Mouse (Mus musculus) kidney, postnatal 0 days (tissue): ENCODE data around the gene Rasgrf2. TPM values are rescaled to one million over a fixed set of nuclear protein-coding genes. Genes with fewer than 3 reads are reported as not detected.

Source experiments
- ATAC-seq: fragments of 200-750 bp; cut with Nextera tagmentation; replicated peaks from 2 replicates; pipeline ENCODE4 v1.8.0; 2017; ENCODE audit warnings: low read depth, moderate number of reproducible peaks, moderate TSS enrichment, moderate library complexity; ENCODE audit not compliant: low FRiP score
- DNase-seq: peaks from one replicate; pipeline ENCODE4 v3.0.0-alpha.2; 2016; ENCODE audit warnings: low spot score
- H3K27ac ChIP-seq: fragments of 300-500 bp; sonication (generic); 2 replicates; pipeline ENCODE4 v1.5.1; 2014; ENCODE audit warnings: mild to moderate bottlenecking
- H3K27me3 ChIP-seq: fragments of 300-500 bp; sonication (generic); 2 replicates; pipeline ENCODE4 v1.6.1; 2014; ENCODE audit warnings: low read length, mixed read lengths; ENCODE audit not compliant: insufficient read depth
- H3K36me3 ChIP-seq: fragments of 300-500 bp; sonication (generic); 2 replicates; pipeline ENCODE4 v1.6.1; 2014; ENCODE audit warnings: low read length, mixed read lengths; ENCODE audit not compliant: insufficient read depth
- H3K4me1 ChIP-seq: fragments of 300-500 bp; sonication (generic); replicated peaks from 2 replicates; pipeline ENCODE4 v1.6.1; 2014; ENCODE audit warnings: antibody characterized with exemption, low read length, mixed read lengths; ENCODE audit not compliant: insufficient read depth
- H3K4me2 ChIP-seq: fragments of 300-500 bp; sonication (generic); 2 replicates; pipeline ENCODE4 v1.6.1; 2014; ENCODE audit warnings: mild to moderate bottlenecking, low read length, moderate library complexity, mixed read lengths
- H3K4me3 ChIP-seq: fragments of 300-500 bp; sonication (generic); replicated peaks from 2 replicates; pipeline ENCODE4 v1.5.1; 2014; ENCODE audit warnings: low read depth, low read length
- H3K9ac ChIP-seq: fragments of 300-500 bp; sonication (generic); 2 replicates; pipeline ENCODE4 v1.6.1; 2014; ENCODE audit warnings: low read depth, low read length
- H3K9me3 ChIP-seq: fragments of 300-500 bp; sonication (generic); replicated peaks from 2 replicates; pipeline ENCODE4 v1.6.1; 2016; ENCODE audit warnings: low read length, inconsistent platforms, mixed read lengths
- CTCF ChIP-seq: IDR thresholded peaks from 2 replicates; pipeline ENCODE4 v1.5.1; 2016; ENCODE audit warnings: antibody characterized with exemption, low read depth, mild to moderate bottlenecking, moderate library complexity
- WGBS: fragments of 180-500 bp; shearing (Covaris S2); extraction: QIAGEN DNeasy Blood & Tissue Kit; methylation state at CpG from one replicate; pipeline ENCODE4 v1.1.7; 2014; 5-methylcytosine and 5-hydroxymethylcytosine counted together
- polyA plus RNA-seq: library from polyadenylated mRNA; unstranded; fragments of >200 nt; fragmentation: Nextera tagmentation; extraction: Ambion mirVana; gene quantifications from 2 replicates; pipeline ENCODE4 v1.2.1, GENCODE M21; 2015

Gene Rasgrf2
- polyA plus RNA-seq, 1 experiment from 2014 or later = 0.82 TPM

GRCm38 (mm10) chr13:92027951-92028350 lies 103.5 kb downstream of the Rasgrf2 start:
- Histone ChIP-seq H3K4me1 (no peaks in the 10 kb centered on the region), H3K4me2 (no peak overlapping the region), H3K27ac (no peak overlapping the region), H3K27me3 (no peaks in the 10 kb centered on the region), H3K9ac (no peak overlapping the region), H3K9me3 (no peaks in the 10 kb centered on the region), H3K36me3 (no peaks in the 10 kb centered on the region), H3K4me3 (no peak overlapping the region)
- WGBS = 86% methylated on average over 5 of the region's 5 CpGs
- no peak for DNase-seq
- no peak for TF ChIP-seq CTCF
- no peak for ATAC-seq

DNA sequence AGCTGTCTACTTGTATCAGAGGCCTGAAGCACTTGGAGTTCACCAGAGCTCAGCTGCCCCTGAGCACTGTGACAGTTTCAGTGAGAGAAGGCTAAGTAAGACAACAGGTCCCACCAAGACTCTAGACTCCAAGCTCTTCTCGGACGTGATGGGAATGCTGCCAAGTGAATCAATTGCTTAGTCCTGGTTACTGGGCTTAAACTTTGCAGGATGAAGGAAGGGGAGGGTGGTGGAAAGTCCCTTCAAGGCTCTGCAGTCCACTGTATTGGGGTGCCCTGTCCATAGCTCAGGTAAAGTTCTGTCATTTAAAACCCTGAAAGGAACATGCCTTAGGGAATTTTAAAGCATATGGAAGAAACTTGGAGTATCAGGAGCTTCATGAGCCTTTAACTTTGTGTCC lies 104.8 kb downstream of the Rasgrf2 start:
- Histone ChIP-seq H3K4me3 (no peak overlapping the region), H3K27me3 (no peaks in the 10 kb centered on the region), H3K27ac (no peak overlapping the region), H3K36me3 (no peaks in the 10 kb centered on the region), H3K9me3 (no peaks in the 10 kb centered on the region), H3K9ac (no peak overlapping the region), H3K4me2 (no peak overlapping the region), H3K4me1 (no peaks in the 10 kb centered on the region)
- ATAC-seq (no peak), DNase-seq (no peak)
- WGBS = 68% methylated on average over 2 of the region's 2 CpGs
- TF ChIP-seq CTCF = no peak

DNA sequence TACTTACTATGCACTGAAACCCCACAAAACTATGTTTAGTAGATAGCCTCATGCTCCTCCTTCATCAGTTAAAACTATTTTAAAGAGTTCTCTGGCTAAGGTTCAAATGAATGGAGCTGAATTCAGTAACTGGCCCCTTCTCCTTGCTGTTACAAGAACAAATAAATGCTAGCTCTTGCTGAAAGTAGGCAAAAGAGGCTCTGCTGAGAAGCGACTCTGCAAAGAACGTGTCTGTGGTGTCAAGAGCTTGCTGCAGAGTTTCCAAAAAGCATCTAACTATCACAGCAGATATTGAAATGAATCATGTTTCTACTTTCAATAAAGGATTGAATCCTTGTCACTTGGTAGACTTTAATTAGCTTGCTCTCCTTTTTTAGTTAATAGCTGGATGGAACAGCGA lies 106.3 kb downstream of the Rasgrf2 start:
- H3K4me2 ChIP-seq = no peak overlapping the region
- H3K4me1 ChIP-seq = no peaks in the 10 kb centered on the region
- DNase-seq (no peak), ATAC-seq (no peak)
- no peak overlapping the region for H3K9ac ChIP-seq
- H3K27ac ChIP-seq = no peak overlapping the region
- 93% methylated on average over 3 of the region's 3 CpGs for WGBS
- no peaks in the 10 kb centered on the region for H3K27me3 ChIP-seq
- TF ChIP-seq CTCF = no peak
- H3K4me3 ChIP-seq = no peak overlapping the region
- no peaks in the 10 kb centered on the region for H3K9me3 ChIP-seq
- H3K36me3 ChIP-seq = no peaks in the 10 kb centered on the region

- H3K4me3 ChIP-seq = no peak overlapping the region
- ATAC-seq (0 out of 2 replicates have a peak, but pooled peaks have one; percentile 40), DNase-seq (no peak)
- no peaks in the 10 kb centered on the region for H3K36me3 ChIP-seq
- no peak for TF ChIP-seq CTCF
- 48% methylated on average over 10 of the region's 10 CpGs for WGBS
- peak overlapping the region; percentile 18 for H3K4me2 ChIP-seq
- H3K9ac ChIP-seq = no peak overlapping the region
- no peaks in the 10 kb centered on the region for H3K27me3 ChIP-seq
- H3K27ac ChIP-seq = no peak overlapping the region
- H3K4me1 ChIP-seq = no peaks in the 10 kb centered on the region
- H3K9me3 ChIP-seq = no peaks in the 10 kb centered on the region
Observed at GRCm38 (mm10) chr13:92022202-92022601, 109.3 kb downstream of the Rasgrf2 start.

DNA sequence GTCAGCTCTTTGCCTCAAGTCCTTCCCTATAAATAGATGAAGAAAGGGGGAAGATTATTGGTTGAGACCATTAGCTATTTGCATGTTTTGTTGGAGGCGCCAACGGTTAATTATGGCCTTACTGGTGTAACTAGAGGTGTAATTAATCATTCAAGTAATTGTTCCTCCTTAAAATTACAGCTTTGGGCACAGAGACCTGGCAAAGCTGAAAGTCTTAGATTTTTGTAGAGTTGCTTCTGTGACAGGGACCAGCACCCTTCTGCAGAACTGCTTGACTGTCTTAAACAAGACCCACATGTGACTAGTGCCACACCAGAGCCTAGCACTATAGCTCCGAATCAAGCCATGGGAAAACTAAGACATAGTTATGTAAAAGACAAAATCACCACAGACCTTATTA lies 134.5 kb downstream of the Rasgrf2 start:
- Histone ChIP-seq H3K36me3 (no peaks in the 10 kb centered on the region), H3K9me3 (no peaks in the 10 kb centered on the region), H3K4me1 (no peaks in the 10 kb centered on the region), H3K27ac (no peak overlapping the region), H3K4me3 (no peak overlapping the region), H3K4me2 (no peak overlapping the region), H3K27me3 (no peaks in the 10 kb centered on the region), H3K9ac (no peak overlapping the region)
- no peak for TF ChIP-seq CTCF
- ATAC-seq (no peak), DNase-seq (no peak)
- WGBS = 69% methylated on average over 3 of the region's 3 CpGs

DNA sequence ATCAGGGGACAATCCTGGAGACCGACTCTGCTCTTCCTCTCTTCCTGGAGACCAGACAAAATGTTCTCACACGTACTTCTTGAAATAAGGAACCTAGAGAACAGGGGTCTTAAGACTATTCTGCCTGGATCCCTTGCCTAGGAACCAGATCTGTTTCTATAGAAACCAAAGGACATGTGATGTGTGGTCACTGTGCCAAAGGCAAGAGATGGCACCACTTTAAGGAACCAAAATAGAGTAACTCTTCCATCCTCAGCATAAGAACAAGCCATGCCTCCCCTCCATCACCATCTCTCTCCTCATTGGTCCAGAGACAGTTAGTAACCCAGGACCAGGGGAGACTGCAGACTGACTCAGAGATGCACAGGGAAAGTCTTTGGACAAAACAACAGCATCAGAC lies 140.0 kb downstream of the Rasgrf2 start:
- H3K27ac ChIP-seq = no peak overlapping the region
- DNase-seq = no peak
- no peak overlapping the region for H3K9ac ChIP-seq
- 86% methylated on average over 2 of the region's 2 CpGs for WGBS
- no peak for TF ChIP-seq CTCF
- H3K27me3 ChIP-seq = no peaks in the 10 kb centered on the region
- H3K4me1 ChIP-seq = no peaks in the 10 kb centered on the region
- no peaks in the 10 kb centered on the region for H3K36me3 ChIP-seq
- no peaks in the 10 kb centered on the region for H3K9me3 ChIP-seq
- no peak for ATAC-seq
- H3K4me2 ChIP-seq = no peak overlapping the region
- no peak overlapping the region for H3K4me3 ChIP-seq

DNA sequence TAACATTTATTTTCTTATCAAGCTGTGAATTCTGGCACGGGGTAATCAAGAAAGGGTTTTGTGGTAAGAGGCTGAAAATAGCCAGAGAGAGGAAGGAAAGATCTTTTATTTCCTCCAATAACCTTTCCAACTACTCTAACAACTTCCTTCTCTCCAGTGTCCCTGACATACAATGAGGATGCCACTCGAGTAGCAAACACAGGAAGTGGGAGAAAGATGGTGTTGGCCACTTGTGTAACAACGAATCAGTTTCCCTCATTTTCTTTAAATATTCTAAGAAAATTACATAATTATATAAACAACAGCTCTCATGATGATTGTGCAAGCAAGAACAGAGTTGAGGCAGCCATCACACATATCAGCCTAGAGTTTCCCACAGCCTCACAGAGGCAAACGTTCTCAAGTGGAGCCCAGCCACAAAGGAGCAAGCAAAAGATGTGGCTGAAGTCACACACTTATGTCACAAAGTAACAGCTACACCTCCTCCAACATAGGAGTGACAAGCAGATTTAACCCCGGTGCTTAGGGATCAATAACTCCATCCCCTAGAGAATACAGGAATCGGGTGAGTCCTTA lies 140.7 kb downstream of the Rasgrf2 start:
- no peak for TF ChIP-seq CTCF
- ATAC-seq = no peak
- Histone ChIP-seq H3K9ac (no peak overlapping the region), H3K9me3 (no peaks in the 10 kb centered on the region), H3K36me3 (no peaks in the 10 kb centered on the region), H3K4me3 (no peak overlapping the region), H3K27ac (no peak overlapping the region), H3K27me3 (no peaks in the 10 kb centered on the region), H3K4me2 (no peak overlapping the region), H3K4me1 (no peaks in the 10 kb centered on the region)
- WGBS = 65% methylated on average over 6 of the region's 6 CpGs
- DNase-seq = no peak
